Mouse (Mus musculus) MEL (cell line): ENCODE results near the gene Ypel3. TPM values are rescaled to one million over a fixed set of nuclear protein-coding genes. Genes with fewer than 3 reads are reported as not detected.
A peak's percentile ranks its signal among the peaks of the same experiment; 100 is the strongest.

Source experiments
- DNase-seq: peaks from one replicate; pipeline ENCODE4 v3.0.0; 2011; ENCODE audit warnings: low read depth, low spot score
- H3K27ac ChIP-seq: 2 replicates; pipeline ENCODE4 v1.5.1; 2012; ENCODE audit warnings: low read depth, mild to moderate bottlenecking, control low read depth, low read length, moderate library complexity; ENCODE audit not compliant: control insufficient read depth
- H3K27me3 ChIP-seq, 2 experiments: fragments of 150-350 bp in 1 of 2; sonication (generic) in 1 of 2; 2 replicates each; pipeline ENCODE4 v1.6.1; 2012; ENCODE audit warnings: low read length in 2 of 2, mild to moderate bottlenecking in 2 of 2, improper control_type of control experiment in 1 of 2, moderate library complexity in 1 of 2; ENCODE audit not compliant: insufficient read depth in 2 of 2, control insufficient read depth in 1 of 2
- H3K36me3 ChIP-seq, 2 experiments: 2 replicates each; pipeline ENCODE4 v1.6.1; 2012 to 2014; ENCODE audit warnings: low read length in 2 of 2, improper control_type of control experiment in 1 of 2, inconsistent platforms in 1 of 2, mild to moderate bottlenecking in 1 of 2; ENCODE audit not compliant: insufficient read depth in 2 of 2, control insufficient read depth in 1 of 2
- H3K4me1 ChIP-seq, 2 experiments: fragments of 150-350 bp in 1 of 2; sonication (generic) in 1 of 2; 2 replicates each; pipeline ENCODE4 v1.6.1; 2012; ENCODE audit warnings: low read length in 2 of 2, improper control_type of control experiment in 1 of 2, mild to moderate bottlenecking in 1 of 2; ENCODE audit not compliant: insufficient read depth in 2 of 2, control insufficient read depth in 1 of 2
- H3K4me3 ChIP-seq, 2 experiments: fragments of 150-350 bp in 1 of 2; sonication (generic) in 1 of 2; 2 replicates each; pipeline ENCODE4 v1.5.1; 2012; ENCODE audit warnings: low read depth in 2 of 2, low read length in 2 of 2, mild to moderate bottlenecking in 2 of 2, moderate library complexity in 2 of 2, control low read depth in 1 of 2, improper control_type of control experiment in 1 of 2; ENCODE audit not compliant: control insufficient read depth in 1 of 2, insufficient read depth in 1 of 2
- H3K79me2 ChIP-seq: 2 replicates; pipeline ENCODE4 v1.6.1; 2012; ENCODE audit warnings: mild to moderate bottlenecking, low read length, moderate library complexity; ENCODE audit not compliant: control insufficient read depth, poor library complexity, insufficient read depth
- H3K9ac ChIP-seq: 2 replicates; pipeline ENCODE4 v1.6.1; 2012; ENCODE audit warnings: low read depth, mild to moderate bottlenecking, control low read depth, low read length, moderate library complexity; ENCODE audit not compliant: control insufficient read depth, poor library complexity, severe bottlenecking
- H3K9me3 ChIP-seq: fragments of 150-350 bp; sonication (generic); replicated peaks from 2 replicates; pipeline ENCODE4 v1.6.1; 2012; ENCODE audit warnings: mild to moderate bottlenecking, low read length, improper control_type of control experiment, moderate library complexity; ENCODE audit not compliant: insufficient read depth
- BHLHE40 ChIP-seq: IDR thresholded peaks from 2 replicates; pipeline ENCODE4 v1.6.1; 2012; ENCODE audit warnings: low read depth, mild to moderate bottlenecking, inconsistent platforms, low read length, improper control_type of control experiment, borderline replicate concordance
- CHD1 ChIP-seq: IDR thresholded peaks from 2 replicates; pipeline ENCODE4 v1.6.1; 2012; ENCODE audit warnings: low read depth, mild to moderate bottlenecking, inconsistent platforms, low read length, improper control_type of control experiment
- CHD2 ChIP-seq: IDR thresholded peaks from 2 replicates; pipeline ENCODE4 v1.6.1; 2011; ENCODE audit warnings: low read length, improper control_type of control experiment
- ELF1 ChIP-seq: IDR thresholded peaks from 2 replicates; pipeline ENCODE4 v1.6.1; 2014; ENCODE audit warnings: low read depth, mild to moderate bottlenecking, inconsistent platforms, low read length, improper control_type of control experiment, moderate library complexity
- GABPA ChIP-seq: IDR thresholded peaks from 2 replicates; pipeline ENCODE4 v1.6.1; 2012; ENCODE audit warnings: low read depth, mild to moderate bottlenecking, inconsistent platforms, low read length, improper control_type of control experiment, moderate library complexity
- GATA1 ChIP-seq: IDR thresholded peaks from 2 replicates; pipeline ENCODE4 v1.6.1; 2011; ENCODE audit warnings: low read depth, low read length, improper control_type of control experiment
- MAFK ChIP-seq: IDR thresholded peaks from 2 replicates; pipeline ENCODE4 v1.6.1; 2011; ENCODE audit warnings: low read depth, mild to moderate bottlenecking, low read length, improper control_type of control experiment, borderline replicate concordance
- MAX ChIP-seq: IDR thresholded peaks from 2 replicates; pipeline ENCODE4 v1.6.1; 2011; ENCODE audit warnings: low read length, improper control_type of control experiment
- MYB ChIP-seq: IDR thresholded peaks from 2 replicates; pipeline ENCODE4 v1.6.1; 2011; ENCODE audit warnings: mild to moderate bottlenecking, low read depth, low read length, improper control_type of control experiment
- NELFE ChIP-seq: IDR thresholded peaks from 2 replicates; pipeline ENCODE4 v1.6.1; 2011; ENCODE audit warnings: low read depth, low read length, improper control_type of control experiment
- NRF1 ChIP-seq: IDR thresholded peaks from 2 replicates; pipeline ENCODE4 v1.6.1; 2014; ENCODE audit warnings: low read depth, mild to moderate bottlenecking, inconsistent platforms, low read length, improper control_type of control experiment, moderate library complexity; ENCODE audit not compliant: poor library complexity, insufficient read depth, severe bottlenecking
- POLR2A ChIP-seq, 2 experiments: IDR thresholded peaks; 2 replicates each; pipeline ENCODE4 v1.6.1; 2011 to 2012; ENCODE audit warnings: low read length in 2 of 2, mild to moderate bottlenecking in 2 of 2, control low read depth in 1 of 2, improper control_type of control experiment in 1 of 2, low read depth in 1 of 2, moderate library complexity in 1 of 2; ENCODE audit not compliant: control insufficient read depth in 1 of 2, insufficient read depth in 1 of 2, poor library complexity in 1 of 2
- POLR2AphosphoS2 ChIP-seq: IDR thresholded peaks from 2 replicates; pipeline ENCODE4 v1.6.1; 2011; ENCODE audit warnings: low read length, improper control_type of control experiment
- POLR2AphosphoS5 ChIP-seq: IDR thresholded peaks from 2 replicates; pipeline ENCODE4 v1.6.1; 2012; ENCODE audit warnings: low read depth, borderline replicate concordance, mild to moderate bottlenecking, inconsistent platforms, low read length, moderate library complexity, mixed read lengths
- RCOR1 ChIP-seq: IDR thresholded peaks from 2 replicates; pipeline ENCODE4 v1.6.1; 2012; ENCODE audit warnings: low read depth, mild to moderate bottlenecking, inconsistent platforms, low read length, improper control_type of control experiment
- UBTF ChIP-seq: IDR thresholded peaks from 2 replicates; pipeline ENCODE4 v1.6.1; 2012; ENCODE audit warnings: low read depth, mild to moderate bottlenecking, inconsistent platforms, low read length, improper control_type of control experiment, moderate library complexity, borderline replicate concordance; ENCODE audit not compliant: insufficient read depth
- USF1 ChIP-seq: IDR thresholded peaks from 2 replicates; pipeline ENCODE4 v1.6.1; 2014; ENCODE audit warnings: low read depth, mild to moderate bottlenecking, inconsistent platforms, low read length, improper control_type of control experiment, moderate library complexity
- USF2 ChIP-seq, 2 experiments: IDR thresholded peaks; 2 replicates each; pipeline ENCODE4 v1.6.1; 2011 to 2012; ENCODE audit warnings: improper control_type of control experiment in 2 of 2, low read length in 2 of 2, borderline replicate concordance in 1 of 2, inconsistent platforms in 1 of 2, low read depth in 1 of 2, mild to moderate bottlenecking in 1 of 2; ENCODE audit not compliant: insufficient read depth in 1 of 2
- ZC3H11A ChIP-seq: IDR thresholded peaks from 2 replicates; pipeline ENCODE4 v1.6.1; 2012; ENCODE audit warnings: low read depth, mild to moderate bottlenecking, inconsistent platforms, low read length, improper control_type of control experiment
- ZKSCAN1 ChIP-seq: IDR thresholded peaks from 2 replicates; pipeline ENCODE4 v1.6.1; 2012; ENCODE audit warnings: low read depth, mild to moderate bottlenecking, inconsistent platforms, low read length, improper control_type of control experiment, moderate library complexity
- ZMIZ1 ChIP-seq: IDR thresholded peaks from 2 replicates; pipeline ENCODE4 v1.6.1; 2012; ENCODE audit warnings: low read depth, mild to moderate bottlenecking, inconsistent platforms, low read length, improper control_type of control experiment, moderate library complexity
- ZNF384 ChIP-seq: IDR thresholded peaks from 2 replicates; pipeline ENCODE4 v1.6.1; 2012; ENCODE audit warnings: low read depth, mild to moderate bottlenecking, inconsistent platforms, low read length, improper control_type of control experiment
- polyA plus RNA-seq, 2 experiments: library from polyadenylated mRNA; stranded (reverse) in 1 of 2; unstranded in 1 of 2; fragments of >175 nt in 1 of 2; fragments of >200 nt in 1 of 2; gene quantifications; 2 replicates each; pipeline versions ENCODE4 v1.2.1 to v1.2.4; 2012; ENCODE audit warnings: low replicate concordance in 2 of 2, low read depth in 1 of 2; ENCODE audit not compliant: insufficient read length in 2 of 2, insufficient read depth in 1 of 2, missing spikeins in 1 of 2
- total RNA-seq: library from RNA; depleted of rRNA; stranded (reverse); fragments of 300-350 nt; gene quantifications from 2 replicates; pipeline ENCODE4 v1.2.3, GENCODE M21; 2012

Ypel3 gene
- total and polyA plus RNA-seq, 3 experiments: 2.1 to 12.6 TPM; not detected in 1

DNA sequence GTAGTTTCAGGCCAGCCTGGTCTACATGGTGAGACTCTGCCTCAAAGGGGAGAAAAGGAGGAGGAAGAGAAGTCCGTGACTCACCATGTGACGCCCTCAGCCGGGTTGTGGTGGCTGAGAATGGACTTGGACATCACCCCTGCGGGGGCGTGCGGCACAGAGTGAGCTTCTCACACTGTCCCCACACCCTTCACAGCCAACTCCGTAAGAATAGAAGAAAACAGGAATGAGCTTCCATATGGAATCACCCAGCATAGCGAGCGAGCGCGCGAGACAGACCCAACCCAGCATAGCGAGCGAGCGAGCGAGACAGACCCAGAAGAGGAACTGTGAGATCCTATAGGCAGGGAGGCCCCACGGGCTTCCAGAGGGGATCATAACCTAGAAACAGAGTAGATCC, 37.2 kb upstream of the Ypel3 start:
- H3K27me3 ChIP-seq: no peaks in the 10 kb centered on the region; a peak in 1 of 4 replicates
- H3K36me3 ChIP-seq: no peaks in the 10 kb centered on the region
- peak; percentile 51 for DNase-seq
- H3K27ac ChIP-seq: no peak overlapping the region
- peak overlapping the region; percentile 59 to 60 for H3K4me3 ChIP-seq
- peak overlapping the region; percentile 64 for H3K9ac ChIP-seq
- H3K9me3 ChIP-seq: no peaks in the 10 kb centered on the region
- TF ChIP-seq UBTF: no peak
- TF ChIP-seq USF1: peak; percentile 41; the same call in 1 of the 2 replicates
- TF ChIP-seq, all 39 proteins: peak for 1
- no peaks in the 10 kb centered on the region for H3K4me1 ChIP-seq
- H3K79me2 ChIP-seq: no peaks in the 10 kb centered on the region

- Histone ChIP-seq H3K27me3 (no peaks in the 10 kb centered on the region; a peak in 1 of 4 replicates), H3K27ac (no peak overlapping the region), H3K4me3 (peak overlapping the region; percentile 59 to 60; a peak in 2 of 4 replicates), H3K9ac (peak overlapping the region; percentile 64), H3K79me2 (no peaks in the 10 kb centered on the region), H3K9me3 (no peaks in the 10 kb centered on the region), H3K4me1 (no peaks in the 10 kb centered on the region), H3K36me3 (no peaks in the 10 kb centered on the region)
- no peak for DNase-seq
- TF ChIP-seq ZMIZ1 (no peak), GATA1 (no peak), POLR2A (IDR thresholded peaks at IDR 0.05; ENCODE audit: control insufficient read depth in 1 of 2, insufficient read depth in 1 of 2, low read depth in 1 of 2, low read length in 2 of 2, poor library complexity in 1 of 2) (no peak), MAFK (no peak), ZNF384 (no peak), NELFE (no peak), ZC3H11A (no peak), NRF1 (no peak), ZKSCAN1 (no peak), BHLHE40 (no peak), MYB (no peak), USF2 (IDR thresholded peaks at IDR 0.05; ENCODE audit: borderline replicate concordance in 1 of 2, insufficient read depth in 1 of 2, low read depth in 1 of 2, low read length in 2 of 2) (no peak), CHD1 (no peak), GABPA (no peak), MAX (no peak), CHD2 (no peak), POLR2AphosphoS2 (no peak), RCOR1 (no peak), POLR2AphosphoS5 (no peak), ELF1 (no peak)
These were observed 36.5 kb upstream of the Ypel3 start for GRCm38 (mm10) chr7:126740132-126740735.
